Mouse (Mus musculus) brown adipose tissue, adult 24 weeks (tissue): ENCODE results near the gene 4933400A11Rik. TPM values are rescaled to one million over a fixed set of nuclear protein-coding genes. Genes with fewer than 3 reads are reported as not detected.

Source experiments
- H3K27ac ChIP-seq: fragments of 200-500 bp; replicated peaks from 2 replicates; pipeline ENCODE4 v1.5.1; 2012; ENCODE audit warnings: low read depth, mild to moderate bottlenecking, low read length
- H3K4me1 ChIP-seq: fragments of 200-500 bp; 2 replicates; pipeline ENCODE4 v1.6.1; 2012; ENCODE audit warnings: low read length, mixed read lengths; ENCODE audit not compliant: control insufficient read depth, insufficient read depth, insufficient read length
- H3K4me3 ChIP-seq: fragments of 200-500 bp; 2 replicates; pipeline ENCODE4 v1.5.1; 2012; ENCODE audit warnings: low read depth, mild to moderate bottlenecking, low read length, moderate library complexity; ENCODE audit not compliant: insufficient read depth
- polyA plus RNA-seq: library from polyadenylated mRNA; stranded (reverse); fragments of >200 nt; gene quantifications from 2 replicates; pipeline ENCODE4 v1.2.4, GENCODE M21; 2012; ENCODE audit not compliant: missing spikeins, insufficient read depth, insufficient read length

Gene 4933400A11Rik
- polyA plus RNA-seq: not detected in 2 replicates

- H3K4me3 ChIP-seq: no peak within 1 kb of the TSS
- no peak within 1 kb of the TSS for H3K27ac ChIP-seq
- H3K4me1 ChIP-seq: no peaks in the 10 kb centered on the region
Measured at GRCm38 (mm10) chrX:169779535-169779934, at the start of gene 4933400A11Rik. TSS of gene 4933400A11Rik (minus strand) at chrX:169779635.

GRCm38 (mm10) chrX:169828136-169828535, 48.7 kb upstream of the 4933400A11Rik start:
- H3K27ac ChIP-seq: no peak overlapping the region

GRCm38 (mm10) chrX:169827720-169828119, 48.3 kb upstream of the 4933400A11Rik start:
- no peaks in the 10 kb centered on the region for H3K4me1 ChIP-seq
- H3K4me3 ChIP-seq: no peak overlapping the region
- H3K27ac ChIP-seq: no peak overlapping the region

More at GRCm38 (mm10) chrX:169828136-169828535, 48.7 kb upstream of the 4933400A11Rik start:
- H3K4me3 ChIP-seq: no peak overlapping the region
- H3K4me1 ChIP-seq: no peaks in the 10 kb centered on the region

- no peak overlapping the region for H3K4me3 ChIP-seq
- H3K27ac ChIP-seq: no peak overlapping the region
Measured at GRCm38 (mm10) chrX:169826947-169827346, 47.5 kb upstream of the 4933400A11Rik start.

GRCm38 (mm10) chrX:169813673-169814072, 34.2 kb upstream of the 4933400A11Rik start:
- Histone ChIP-seq H3K4me3 (no peak overlapping the region), H3K27ac (no peak overlapping the region), H3K4me1 (no peaks in the 10 kb centered on the region)

More at GRCm38 (mm10) chrX:169826947-169827346, 47.5 kb upstream of the 4933400A11Rik start:
- no peaks in the 10 kb centered on the region for H3K4me1 ChIP-seq

- Histone ChIP-seq H3K27ac (no peak overlapping the region), H3K4me1 (no peaks in the 10 kb centered on the region), H3K4me3 (no peak overlapping the region)
Measured at GRCm38 (mm10) chrX:169811783-169812182, 32.3 kb upstream of the 4933400A11Rik start.

GRCm38 (mm10) chrX:169811318-169811717, 31.9 kb upstream of the 4933400A11Rik start:
- no peaks in the 10 kb centered on the region for H3K4me1 ChIP-seq
- H3K4me3 ChIP-seq: no peak overlapping the region
- H3K27ac ChIP-seq: no peak overlapping the region

- Histone ChIP-seq H3K4me3 (no peak overlapping the region), H3K27ac (no peak overlapping the region), H3K4me1 (no peaks in the 10 kb centered on the region)
Measured at GRCm38 (mm10) chrX:169807744-169808143, 28.3 kb upstream of the 4933400A11Rik start.

- Histone ChIP-seq H3K4me3 (no peak overlapping the region), H3K4me1 (no peaks in the 10 kb centered on the region), H3K27ac (no peak overlapping the region)
Measured at GRCm38 (mm10) chrX:169805791-169806190, 26.4 kb upstream of the 4933400A11Rik start.

- H3K4me1 ChIP-seq: no peaks in the 10 kb centered on the region
- no peak overlapping the region for H3K4me3 ChIP-seq
- H3K27ac ChIP-seq: no peak overlapping the region
Measured at GRCm38 (mm10) chrX:169800238-169800637, 20.8 kb upstream of the 4933400A11Rik start.

- Histone ChIP-seq H3K4me1 (no peaks in the 10 kb centered on the region), H3K27ac (no peak overlapping the region), H3K4me3 (no peak overlapping the region)
Measured at GRCm38 (mm10) chrX:169798987-169799680, 19.7 kb upstream of the 4933400A11Rik start.

- Histone ChIP-seq H3K4me1 (no peaks in the 10 kb centered on the region), H3K27ac (no peak overlapping the region), H3K4me3 (no peak overlapping the region)
Measured at GRCm38 (mm10) chrX:169797148-169797547, 17.7 kb upstream of the 4933400A11Rik start.

GRCm38 (mm10) chrX:169794831-169795311, 15.4 kb upstream of the 4933400A11Rik start:
- Histone ChIP-seq H3K27ac (peak overlapping the region; percentile 68), H3K4me1 (no peaks in the 10 kb centered on the region), H3K4me3 (no peak overlapping the region)

- Histone ChIP-seq H3K4me3 (no peak overlapping the region), H3K27ac (peak overlapping the region; percentile 68), H3K4me1 (no peaks in the 10 kb centered on the region)
Measured at GRCm38 (mm10) chrX:169794421-169794820, 15.0 kb upstream of the 4933400A11Rik start.

GRCm38 (mm10) chrX:169792879-169793278, 13.4 kb upstream of the 4933400A11Rik start:
- no peak overlapping the region for H3K27ac ChIP-seq
- no peak overlapping the region for H3K4me3 ChIP-seq

GRCm38 (mm10) chrX:169789702-169790101, 10.3 kb upstream of the 4933400A11Rik start:
- no peak overlapping the region for H3K4me3 ChIP-seq
- no peak overlapping the region for H3K27ac ChIP-seq
- no peaks in the 10 kb centered on the region for H3K4me1 ChIP-seq

More at GRCm38 (mm10) chrX:169792879-169793278, 13.4 kb upstream of the 4933400A11Rik start:
- no peaks in the 10 kb centered on the region for H3K4me1 ChIP-seq
